Mouse (Mus musculus) liver, embryonic 14.5 days (tissue): ENCODE results near the gene Slc22a19.

ENCODE experiments used
- CTCF ChIP-seq: IDR thresholded peaks from 2 replicates; pipeline ENCODE4 v1.5.1; 2016; ENCODE audit warnings: antibody characterized with exemption, low read depth, control low read depth
- EP300 ChIP-seq: IDR thresholded peaks from 2 replicates; pipeline ENCODE4 v1.6.1; 2016; ENCODE audit warnings: antibody characterized with exemption, low read depth

DNA sequence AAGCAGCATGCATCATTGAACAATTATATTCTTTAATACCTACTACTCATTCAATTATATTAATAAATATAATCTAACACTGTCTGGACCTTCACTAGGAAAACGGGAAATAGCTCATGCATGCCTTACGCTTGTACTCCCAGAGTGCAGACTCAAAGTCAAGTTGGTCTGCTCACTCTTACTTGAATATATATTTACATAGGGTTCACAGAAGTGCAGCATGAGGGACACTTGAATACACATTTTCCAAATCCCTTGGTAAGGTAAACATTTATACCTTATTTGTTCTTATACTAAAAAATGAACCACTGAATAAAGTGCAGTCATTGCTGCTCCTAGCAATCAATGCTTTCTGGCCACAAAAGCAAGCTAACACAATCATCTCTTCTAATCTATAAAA, 19.9 kb downstream of the Slc22a19 start:
- TF ChIP-seq CTCF (no peak), EP300 (no peak)
